In genomic region chr10:62309593-62309992, GRCm38 (mm10) we compare ENCODE assay signal across 19 mouse cellular contexts. TPM values are rescaled to one million over a fixed set of nuclear protein-coding genes. Genes with fewer than 3 reads are reported as not detected.
"Had no signal": no experiment of that assay in that cellular context is flagged by ENCODE, and none has a peak within 500 bp of the region (broad histone marks: within the 10 kb centered on the region; RNA-seq: fewer than 3 reads in every experiment).

No protein-coding gene starts in this region.

- DNase-seq: liver, postnatal 0 days; lung, embryonic 14.5 days; retina, postnatal 1 day; right cerebral cortex, postnatal 25 days; spleen, adult 18-20 months; thymus, postnatal 25 days had no signal

- H3K4me3 ChIP-seq: limb, embryonic 12.5 days; limb, embryonic 15.5 days; midbrain, embryonic 12.5 days; midbrain, embryonic 15.5 days; neural tube, embryonic 12.5 days; neural tube, embryonic 15.5 days; stomach, embryonic 15.5 days had no signal

- H3K27ac ChIP-seq: limb, embryonic 12.5 days; limb, embryonic 15.5 days; liver, embryonic 14.5 days; macrophage; midbrain, embryonic 12.5 days; midbrain, embryonic 15.5 days; neural tube, embryonic 12.5 days; neural tube, embryonic 15.5 days; stomach, embryonic 15.5 days had no signal

- H3K9me3 ChIP-seq: limb, embryonic 12.5 days; limb, embryonic 15.5 days; midbrain, embryonic 12.5 days; midbrain, embryonic 15.5 days; neural tube, embryonic 12.5 days; neural tube, embryonic 15.5 days; stomach, embryonic 15.5 days had no signal

- H3K27me3 ChIP-seq: limb, embryonic 12.5 days; limb, embryonic 15.5 days; midbrain, embryonic 12.5 days; midbrain, embryonic 15.5 days; neural tube, embryonic 12.5 days; neural tube, embryonic 15.5 days; stomach, embryonic 15.5 days had no signal

- H3K4me2 ChIP-seq: limb, embryonic 12.5 days; limb, embryonic 15.5 days; liver, embryonic 11.5 days; lung, embryonic 14.5 days; midbrain, embryonic 12.5 days; midbrain, embryonic 15.5 days; neural tube, embryonic 12.5 days; neural tube, embryonic 15.5 days; stomach, embryonic 15.5 days had no signal

- ATAC-seq: intestine, postnatal 0 days; liver, postnatal 0 days; lung, postnatal 0 days; midbrain, embryonic 15.5 days had no signal

- H3K9ac ChIP-seq: limb, embryonic 12.5 days; limb, embryonic 15.5 days; liver, embryonic 14.5 days; liver, postnatal 0 days; lung, embryonic 14.5 days; midbrain, embryonic 12.5 days; midbrain, embryonic 15.5 days; neural tube, embryonic 12.5 days; neural tube, embryonic 15.5 days; stomach, embryonic 15.5 days had no signal

- H3K36me3 ChIP-seq: midbrain, embryonic 12.5 days; midbrain, embryonic 15.5 days; neural tube, embryonic 12.5 days; stomach, embryonic 15.5 days had no signal

RNA-seq across cellular contexts. Expression of gene Tacr2, which starts 57.4 kb away (rescaled TPM):
- total RNA-seq: megakaryocyte, adult 5-6 weeks had no signal
- polyA plus RNA-seq: limb, embryonic 12.5 days; limb, embryonic 15.5 days; liver, embryonic 11.5 days; liver, embryonic 14.5 days; liver, postnatal 0 days; macrophage; midbrain, embryonic 12.5 days; midbrain, embryonic 15.5 days; neural tube, embryonic 12.5 days had no signal
